Mouse (Mus musculus) liver, embryonic 14.5 days (tissue): ENCODE data around the gene Rab20.

Experiments
- CTCF ChIP-seq: IDR thresholded peaks from 2 replicates; pipeline ENCODE4 v1.5.1; 2016; ENCODE audit warnings: antibody characterized with exemption, low read depth, control low read depth
- EP300 ChIP-seq: IDR thresholded peaks from 2 replicates; pipeline ENCODE4 v1.6.1; 2016; ENCODE audit warnings: antibody characterized with exemption, low read depth

- TF ChIP-seq EP300: no peak
- no peak for TF ChIP-seq CTCF
Observed at GRCm38 (mm10) chr8:11411504-11412124, 66.9 kb downstream of the Rab20 start.
